Mouse (Mus musculus): ENCODE measurements around the gene Marco.

DNA sequence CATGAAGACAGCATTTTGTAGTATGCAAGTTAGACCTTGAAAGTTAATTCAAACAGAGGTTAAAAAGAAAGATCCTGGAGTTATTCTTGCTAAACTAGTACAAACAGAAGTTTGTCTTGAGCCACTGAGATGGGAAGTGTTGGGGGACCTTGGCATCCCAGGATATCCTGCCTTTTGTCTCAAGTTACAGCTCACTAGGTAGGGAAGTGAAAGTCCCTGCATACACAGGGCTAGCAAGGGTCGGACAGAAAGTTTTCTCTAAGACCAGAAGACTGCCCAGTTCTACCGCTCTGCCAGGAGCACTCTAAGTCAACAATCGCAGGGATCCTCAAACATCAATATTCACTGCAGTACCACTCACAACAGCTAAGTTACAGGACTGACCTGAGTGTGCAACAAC is 5.5 kb upstream of the Marco start:
- TF ChIP-seq GATA1 (IDR thresholded peaks at IDR 0.05; ENCODE audit: borderline replicate concordance, low read length) (no peak), FLI1 (IDR thresholded peaks at IDR 0.05; ENCODE audit: low read length) (no peak)
